Mouse (Mus musculus) liver, postnatal 0 days (tissue): ENCODE results near the gene Saxo1.

Experiments used
- CTCF ChIP-seq: sonication (generic); IDR thresholded peaks from 2 replicates; pipeline ENCODE4 v1.5.1; 2016; ENCODE audit warnings: antibody characterized with exemption, low read depth
- EP300 ChIP-seq: IDR thresholded peaks from 2 replicates; pipeline ENCODE4 v1.6.1; 2016; ENCODE audit warnings: antibody characterized with exemption, low read depth, mild to moderate bottlenecking

DNA sequence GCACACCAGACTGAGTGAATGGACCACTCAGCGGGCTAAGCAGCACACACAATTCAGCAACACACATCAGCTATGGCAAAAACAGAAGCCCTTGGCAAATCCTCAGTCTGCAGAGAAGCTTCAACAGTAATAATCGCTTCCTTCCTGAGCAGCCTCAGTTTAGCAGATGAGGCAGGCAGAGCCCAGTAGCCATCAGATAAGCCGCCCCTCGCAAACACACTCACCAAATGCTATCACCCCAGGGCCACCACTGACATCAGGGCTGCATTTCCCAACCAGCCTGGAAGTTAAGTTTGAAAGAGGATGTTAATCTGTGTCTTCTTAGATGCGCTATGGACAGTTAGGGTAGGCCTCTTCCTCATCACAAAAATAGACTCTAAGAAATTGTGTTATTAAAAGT lies 130.8 kb downstream of the Saxo1 start:
- TF ChIP-seq CTCF (no peak), EP300 (no peak)
